Mouse (Mus musculus): Measurements from ENCODE around the gene Platr17.
"Not testable (repeated sequence)": the region's sequence is repeated elsewhere in the genome, so short reads cannot be mapped to it uniquely, and the experiment has no call there.

DNA sequence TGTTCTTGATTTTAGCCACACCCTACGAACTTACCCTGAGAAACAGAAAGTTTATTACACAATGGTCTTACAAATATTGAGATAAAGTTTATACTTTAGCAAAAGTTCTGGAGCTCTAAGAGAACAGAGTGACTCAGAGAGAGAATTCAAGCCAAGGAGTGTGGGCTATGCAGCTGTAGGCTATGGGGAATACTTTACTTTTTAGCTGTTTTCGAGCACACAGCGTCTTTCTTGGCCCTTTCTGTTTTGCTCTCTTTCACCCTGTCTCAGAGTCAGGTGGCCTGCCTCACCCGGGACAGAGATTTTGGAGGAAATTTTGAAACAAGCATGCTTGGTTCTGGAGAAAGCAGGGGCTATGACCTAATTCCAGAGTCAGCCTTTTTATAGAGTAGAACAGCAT is 6.7 kb upstream of the Platr17 start:
- TF ChIP-seq CTCF (IDR thresholded peaks at IDR 0.05; ENCODE audit: low read depth, low read length); POLR2A (IDR thresholded peaks at IDR 0.05; ENCODE audit: extremely low read depth, insufficient read depth, low read length): not testable (repeated sequence)
